11 mouse cellular contexts compared by ENCODE assay signal in genomic region chr11:86963027-86963426, GRCm38 (mm10). TPM values are rescaled to one million over a fixed set of nuclear protein-coding genes. Genes with fewer than 3 reads are reported as not detected.
A peak's percentile ranks its signal among the peaks of the same experiment; 100 is the strongest.
DNase-seq lines count a peak whose midpoint lies in the region; ATAC-seq and TF ChIP-seq lines count a peak whose summit lies in the region.
"Had no signal": no experiment of that assay in that cellular context is flagged by ENCODE, and none has a peak within 500 bp of the region (broad histone marks: within the 10 kb centered on the region; RNA-seq: fewer than 3 reads in every experiment).

No protein-coding gene starts in this region.

- no peak for TF ChIP-seq CTCF in hindbrain, postnatal 0 days (IDR thresholded peaks at IDR 0.05; ENCODE audit: low read depth)

- no peak for ATAC-seq in kidney, embryonic 15.5 days (replicated peaks; ENCODE audit: low FRiP score)
- no peak for ATAC-seq in midbrain, embryonic 13.5 days
- ATAC-seq in intestine, embryonic 15.5 days, result no peak
- no peak for ATAC-seq in hindbrain, postnatal 0 days
- ATAC-seq: CD4-positive, CD25-positive, alpha-beta regulatory T cell, adult 4 months; inflammation-experienced regulatory T-cells, adult 6 months had no signal

- peaks cover 22% of the 10 kb centered on the region for H3K36me3 ChIP-seq in kidney, embryonic 15.5 days
- H3K36me3 ChIP-seq in midbrain, embryonic 10.5 days, result no peaks in the 10 kb centered on the region
- H3K36me3 ChIP-seq in midbrain, embryonic 13.5 days, result peaks cover 5% of the 10 kb centered on the region; the same call in 1 of the 2 replicates
- no peaks in the 10 kb centered on the region for H3K36me3 ChIP-seq in intestine, embryonic 15.5 days
- H3K36me3 ChIP-seq in hindbrain, postnatal 0 days (ENCODE audit: insufficient read depth, low read length), result no peaks in the 10 kb centered on the region

- WGBS in kidney, embryonic 15.5 days, result 58% methylated on average over 1 of the region's 1 CpGs
- 34% methylated on average over 1 of the region's 1 CpGs for WGBS in midbrain, embryonic 10.5 days
- WGBS in midbrain, embryonic 13.5 days, result 50% methylated on average over 1 of the region's 1 CpGs
- 66% methylated on average over 1 of the region's 1 CpGs for WGBS in intestine, embryonic 15.5 days
- 44% methylated on average over 1 of the region's 1 CpGs for WGBS in hindbrain, postnatal 0 days

- peaks cover 61% of the 10 kb centered on the region for H3K4me1 ChIP-seq in kidney, embryonic 15.5 days
- H3K4me1 ChIP-seq in midbrain, embryonic 10.5 days, result peaks cover 50% of the 10 kb centered on the region
- H3K4me1 ChIP-seq in midbrain, embryonic 13.5 days (replicated peaks), result peaks cover 31% of the 10 kb centered on the region
- H3K4me1 ChIP-seq in intestine, embryonic 15.5 days (replicated peaks), result peaks cover 69% of the 10 kb centered on the region
- H3K4me1 ChIP-seq in hindbrain, postnatal 0 days (ENCODE audit: insufficient read depth, low read length), result peaks cover 8% of the 10 kb centered on the region

- DNase-seq in kidney, postnatal 10 days, result no peak
- DNase-seq in midbrain, embryonic 10.5 days (ENCODE audit: low spot score), result no peak
- DNase-seq in right cerebral cortex, postnatal 36 days (ENCODE audit: low spot score in 2 of 2), result no peak
- DNase-seq in hindbrain, postnatal 0 days (ENCODE audit: low spot score), result no peak
- DNase-seq in thymus, postnatal 36 days, result no peak

- H3K9ac ChIP-seq in kidney, embryonic 15.5 days, result no peak overlapping the region
- no peak overlapping the region for H3K9ac ChIP-seq in midbrain, embryonic 13.5 days (replicated peaks)
- no peak overlapping the region for H3K9ac ChIP-seq in intestine, embryonic 15.5 days
- H3K9ac ChIP-seq in hindbrain, postnatal 0 days (replicated peaks; ENCODE audit: low read length), result no peak overlapping the region

- H3K27ac ChIP-seq in kidney, embryonic 15.5 days, result peak overlapping the region; percentile 96
- H3K27ac ChIP-seq in midbrain, embryonic 10.5 days (replicated peaks), result peak overlapping the region; percentile 58
- no peak overlapping the region for H3K27ac ChIP-seq in midbrain, embryonic 13.5 days
- H3K27ac ChIP-seq in intestine, embryonic 15.5 days, result peak overlapping the region; percentile 78
- H3K27ac ChIP-seq in hindbrain, postnatal 0 days, result no peak overlapping the region
- H3K27ac ChIP-seq: macrophage had no signal

- no peak overlapping the region for H3K4me3 ChIP-seq in kidney, embryonic 15.5 days (replicated peaks)
- H3K4me3 ChIP-seq in midbrain, embryonic 10.5 days, result no peak overlapping the region
- no peak overlapping the region for H3K4me3 ChIP-seq in midbrain, embryonic 13.5 days (replicated peaks)
- H3K4me3 ChIP-seq in intestine, embryonic 15.5 days (replicated peaks), result no peak overlapping the region
- H3K4me3 ChIP-seq in hindbrain, postnatal 0 days (ENCODE audit: low read length), result no peak overlapping the region

- H3K9me3 ChIP-seq in kidney, embryonic 15.5 days (replicated peaks), result no peaks in the 10 kb centered on the region
- H3K9me3 ChIP-seq in midbrain, embryonic 10.5 days (replicated peaks), result no peaks in the 10 kb centered on the region
- H3K9me3 ChIP-seq in midbrain, embryonic 13.5 days, result no peaks in the 10 kb centered on the region
- no peaks in the 10 kb centered on the region for H3K9me3 ChIP-seq in intestine, embryonic 15.5 days
- H3K9me3 ChIP-seq in hindbrain, postnatal 0 days (ENCODE audit: low read length), result no peaks in the 10 kb centered on the region

- H3K4me2 ChIP-seq in kidney, embryonic 15.5 days, result no peak overlapping the region
- no peak overlapping the region for H3K4me2 ChIP-seq in midbrain, embryonic 13.5 days (replicated peaks)
- H3K4me2 ChIP-seq in intestine, embryonic 15.5 days (replicated peaks), result no peak overlapping the region
- no peak overlapping the region for H3K4me2 ChIP-seq in hindbrain, postnatal 0 days (ENCODE audit: low read depth, low read length)

- H3K27me3 ChIP-seq in kidney, embryonic 15.5 days, result no peaks in the 10 kb centered on the region
- H3K27me3 ChIP-seq in midbrain, embryonic 10.5 days (ENCODE audit: low read depth, poor library complexity, severe bottlenecking), result no peaks in the 10 kb centered on the region
- no peaks in the 10 kb centered on the region for H3K27me3 ChIP-seq in midbrain, embryonic 13.5 days
- H3K27me3 ChIP-seq in intestine, embryonic 15.5 days (replicated peaks), result no peaks in the 10 kb centered on the region
- no peaks in the 10 kb centered on the region for H3K27me3 ChIP-seq in hindbrain, postnatal 0 days (ENCODE audit: insufficient read depth, low read length)

RNA-seq across cellular contexts. Expression of gene Ypel2, which starts 30.5 kb away (rescaled TPM):
- 10.1 and 10.4 TPM in 2 replicates for polyA plus RNA-seq in kidney, embryonic 15.5 days (2015; fragmentation: Nextera tagmentation; extraction: Ambion mirVana)
- polyA plus RNA-seq in midbrain, embryonic 10.5 days (2016; fragmentation: Nextera tagmentation; extraction: Ambion mirVana), result 3.0 and 4.4 TPM in 2 replicates
- polyA plus RNA-seq in midbrain, embryonic 13.5 days (2015; fragmentation: Nextera tagmentation; extraction: Ambion mirVana), result 8.5 and 10.2 TPM in 2 replicates
- 7.5 TPM in 2 replicates for polyA plus RNA-seq in intestine, embryonic 15.5 days (2015; fragmentation: Nextera tagmentation; extraction: Ambion mirVana)
- total RNA-seq in hindbrain, postnatal 0 days (2014; rRNA removed), result 2.7 and 4.6 TPM in 2 replicates
- polyA plus RNA-seq in hindbrain, postnatal 0 days (2015; fragmentation: Nextera tagmentation; extraction: Ambion mirVana), result 3.4 and 3.6 TPM in 2 replicates

Comparison
In these comparisons a context has a peak if more than half of its experiments do, and no peak if none do; other contexts are left out.
1. H3K27ac ChIP-seq: peak in kidney, embryonic 15.5 days (single experiment), midbrain, embryonic 10.5 days (single experiment) and intestine, embryonic 15.5 days (single experiment); none in midbrain, embryonic 13.5 days (single experiment) and hindbrain, postnatal 0 days (single experiment).